Mouse (Mus musculus) frontal cortex, postnatal 36 days (tissue): Measurements from ENCODE around the gene Epb41l5.

ENCODE experiments used
- DNase-seq, 2 experiments: peaks; one replicate each; pipeline ENCODE4 v3.0.0; 2022; ENCODE audit warnings: low spot score in 2 of 2

The Epb41l5 gene

DNA sequence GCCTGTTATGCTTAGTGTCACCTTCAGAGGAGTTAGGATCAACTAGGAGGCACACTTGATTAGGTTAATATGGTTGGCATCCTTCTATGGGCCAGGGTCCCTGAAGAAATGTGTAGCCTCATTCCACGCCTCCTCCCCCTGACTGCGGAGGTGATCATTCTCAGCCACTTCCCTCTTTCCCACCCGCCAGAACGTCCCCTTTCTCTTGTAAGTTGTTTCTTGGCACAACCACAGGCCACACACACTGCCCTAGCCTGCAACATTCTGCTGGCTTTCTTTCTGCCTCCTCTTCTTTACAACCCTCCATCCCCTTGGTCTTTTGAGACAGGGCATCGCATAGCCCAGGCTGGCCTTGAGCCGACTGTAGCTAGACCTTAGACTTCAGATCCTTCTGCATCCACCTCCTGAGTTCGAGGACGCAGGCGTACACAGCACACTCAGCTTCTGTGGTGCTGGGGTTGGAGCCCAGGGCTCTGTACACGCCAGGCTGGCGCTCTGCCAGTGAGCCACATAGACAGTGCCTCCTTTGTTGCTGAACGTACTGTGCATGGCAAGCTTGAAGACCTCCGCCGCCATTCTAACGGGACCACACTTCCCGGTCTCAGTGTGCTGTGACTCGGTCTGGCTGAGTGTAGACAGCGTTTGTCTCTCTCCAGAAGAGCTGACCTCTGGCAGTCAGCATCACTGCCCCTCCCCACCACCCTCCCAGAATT is 115.6 kb downstream of the Epb41l5 start:
- DNase-seq, result peak in 1 of 2 experiments; percentile 10

DNA sequence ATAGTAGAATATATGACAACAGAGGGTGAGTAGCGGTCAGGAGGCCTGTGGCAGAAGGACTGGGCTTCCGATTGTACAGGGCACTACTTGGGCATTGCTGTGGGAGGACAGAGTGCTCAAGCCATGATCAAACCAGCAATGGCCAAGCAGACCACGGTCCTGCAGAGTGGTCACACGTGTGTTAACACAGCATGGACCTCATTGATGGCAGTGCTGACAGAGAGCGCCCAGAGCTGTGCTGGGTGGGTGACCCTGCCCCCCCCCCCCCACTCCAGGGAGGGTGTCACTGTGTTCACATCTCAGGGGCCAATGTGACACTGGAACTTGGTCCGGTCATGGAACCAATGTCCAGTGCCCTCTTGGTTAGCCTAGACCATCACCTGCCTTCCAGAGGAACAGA is 116.6 kb downstream of the Epb41l5 start:
- no peak for DNase-seq

DNA sequence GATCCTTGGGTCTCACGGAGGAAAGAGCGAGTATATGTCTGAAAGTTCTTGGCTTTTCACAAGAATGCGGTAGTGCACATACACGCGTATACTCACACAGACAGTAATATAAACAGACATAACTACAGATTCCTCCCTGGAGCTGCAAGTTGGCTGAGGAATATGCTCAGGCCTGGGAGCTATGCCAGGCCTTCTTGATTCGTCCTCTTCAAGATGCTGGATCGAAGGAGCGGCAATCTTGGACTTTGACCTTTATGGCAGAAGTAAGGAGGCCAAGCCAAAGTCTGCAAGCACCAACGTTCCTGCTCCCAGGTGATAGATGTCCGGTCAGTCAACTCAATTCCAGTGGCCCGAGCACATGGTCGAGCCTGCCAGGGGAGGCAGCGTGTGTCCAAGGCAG is 117.9 kb downstream of the Epb41l5 start:
- DNase-seq, result no peak

DNA sequence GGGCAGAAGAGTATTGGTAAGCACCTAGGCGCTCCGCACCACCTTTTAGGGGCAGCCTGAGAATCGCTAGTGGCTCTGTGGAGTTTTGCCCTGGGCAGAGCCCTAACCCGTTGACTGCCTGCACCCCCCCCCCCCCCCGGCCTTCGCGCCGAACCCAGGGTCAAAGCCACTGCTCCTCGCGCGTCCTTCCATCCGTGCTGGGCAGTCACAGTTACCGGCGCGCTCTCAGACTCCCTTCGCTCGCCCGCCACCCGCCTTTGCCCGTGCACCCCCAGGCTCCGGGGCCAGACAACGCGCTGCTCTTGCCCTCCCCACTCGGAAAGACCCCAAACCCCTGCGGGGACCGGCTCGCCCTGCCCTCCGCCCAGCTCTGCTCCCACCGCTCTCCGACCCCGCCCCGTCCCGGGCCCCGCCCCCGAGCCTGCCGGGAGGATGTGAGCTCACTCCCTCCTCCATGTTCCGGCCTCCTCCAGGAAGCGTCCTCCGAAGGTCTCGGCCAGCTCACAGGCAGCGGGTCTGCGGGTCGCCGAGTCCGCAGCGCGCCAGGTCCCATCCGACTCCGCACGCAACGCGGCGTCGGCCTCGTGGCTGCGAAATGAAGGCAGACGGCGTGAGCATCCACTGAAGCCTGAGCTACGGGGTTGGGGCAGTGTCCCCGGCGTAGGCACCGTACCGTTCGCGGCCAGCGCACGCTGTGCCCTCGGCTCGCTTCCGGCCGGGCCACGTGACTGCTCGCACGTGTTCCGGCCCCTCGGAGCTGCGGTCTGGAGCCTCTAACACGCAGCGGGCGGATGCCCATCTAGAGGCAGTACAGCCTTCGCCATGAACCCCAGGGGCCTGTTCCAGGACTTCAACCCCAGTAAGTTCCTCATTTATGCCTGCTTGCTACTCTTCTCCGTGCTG is 122.9 kb downstream of the Epb41l5 start, which contains the start of gene Tmem185b:
Gene Tmem185b, plus strand, starts transcription at position 472 of the 903 bp plus-strand sequence.
- DNase-seq, result peak; percentile 88 to 91

DNA sequence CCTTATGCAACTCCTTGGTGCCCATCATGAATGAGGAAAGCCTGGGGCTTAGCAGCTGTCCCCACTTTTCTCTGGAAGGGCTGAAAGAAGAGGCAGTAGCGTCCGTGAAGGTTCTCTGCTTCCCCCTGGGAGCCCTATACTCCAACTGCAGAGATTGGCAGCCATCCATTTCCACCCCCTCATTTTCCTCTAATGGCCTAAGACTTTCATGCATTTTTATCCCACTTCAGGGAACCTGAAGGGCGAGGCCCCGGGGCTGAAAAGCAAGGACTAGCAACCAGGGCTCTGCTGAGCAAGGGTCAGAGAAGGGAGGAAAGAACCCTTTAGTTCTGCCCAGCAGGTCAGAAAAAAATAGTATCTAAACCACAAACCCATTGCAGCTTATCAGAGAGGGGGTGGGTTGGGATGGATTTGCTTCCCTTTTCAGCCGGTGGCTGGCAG is 123.8 kb downstream of the Epb41l5 start:
- no peak for DNase-seq

DNA sequence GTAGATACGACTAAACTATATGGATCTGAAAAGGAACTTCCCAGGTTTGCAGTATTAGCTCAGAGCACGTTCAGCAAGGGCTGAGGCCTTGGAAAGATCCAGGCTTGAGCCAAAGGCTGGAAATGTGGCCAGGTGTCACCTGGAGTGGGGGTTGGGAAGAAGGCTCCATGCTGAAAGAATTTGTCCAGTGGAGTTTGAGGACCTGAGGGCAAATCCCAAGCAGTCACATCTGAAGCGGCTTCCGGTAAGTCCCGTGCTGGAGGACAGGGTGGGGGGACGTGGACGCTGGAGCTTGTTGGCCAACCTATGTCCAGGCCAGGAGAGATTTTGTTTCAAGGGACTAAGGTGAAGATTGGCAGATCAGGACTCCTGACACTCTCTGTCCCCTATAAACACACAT is 125.0 kb downstream of the Epb41l5 start:
- DNase-seq, result no peak

DNA sequence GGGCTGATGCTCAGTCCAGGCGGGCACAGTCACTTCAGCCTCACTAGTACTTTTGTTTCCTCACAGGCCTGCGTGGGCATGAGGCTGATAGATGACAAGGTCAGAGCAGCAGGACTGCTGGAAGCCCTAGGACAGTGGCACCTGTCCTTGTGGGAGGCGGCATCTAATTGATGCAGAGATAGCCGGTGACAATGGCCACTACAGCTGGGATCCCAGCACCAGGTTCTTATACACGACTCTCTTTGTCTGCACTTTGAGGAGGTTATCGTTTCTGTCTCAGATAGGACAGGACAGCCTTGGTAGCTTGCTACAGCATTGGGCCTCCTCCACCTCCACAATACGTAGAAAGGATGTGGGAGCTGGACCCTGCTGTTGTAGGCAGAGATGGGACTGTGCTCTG is 125.4 kb downstream of the Epb41l5 start:
- DNase-seq, result no peak

DNA sequence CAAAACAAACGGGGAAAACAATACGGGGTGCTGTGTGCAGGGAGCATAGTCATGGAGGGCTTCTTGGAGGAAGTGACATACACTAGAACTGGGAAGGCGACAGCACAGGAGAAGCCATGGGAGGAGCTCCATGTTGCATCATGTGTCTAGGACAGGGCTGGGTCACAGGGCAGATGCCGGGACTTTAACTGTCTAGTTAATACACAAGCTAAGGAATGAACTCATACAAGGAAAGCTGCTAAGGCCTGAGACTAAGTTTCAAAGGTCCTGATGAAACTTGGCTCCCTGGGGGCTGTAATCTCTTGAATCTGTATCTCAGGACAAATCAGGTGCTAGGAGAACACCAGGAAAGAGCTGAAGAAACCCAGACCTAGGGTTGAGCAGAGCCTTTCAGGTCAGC is 126.1 kb downstream of the Epb41l5 start:
- no peak for DNase-seq

DNA sequence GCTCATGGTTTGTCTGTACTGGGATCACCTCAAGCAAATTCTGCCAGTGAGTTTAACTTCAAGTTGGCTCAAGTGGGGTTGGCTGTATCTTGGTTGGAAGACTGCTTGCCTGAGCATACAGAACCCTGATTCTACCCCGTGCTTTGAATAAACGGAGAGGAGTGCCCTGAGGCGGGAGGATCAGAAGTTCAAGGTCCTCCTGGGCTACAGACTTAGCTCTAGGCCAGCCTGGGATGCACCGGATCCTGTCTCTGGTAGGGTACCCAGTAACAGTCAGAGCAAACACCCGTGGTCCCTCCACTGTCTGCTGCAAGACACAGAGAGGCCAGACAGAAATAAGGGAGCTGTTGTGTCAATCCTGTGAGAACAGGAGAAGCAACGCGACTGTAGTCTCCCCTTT is 127.1 kb downstream of the Epb41l5 start:
- no peak for DNase-seq

DNA sequence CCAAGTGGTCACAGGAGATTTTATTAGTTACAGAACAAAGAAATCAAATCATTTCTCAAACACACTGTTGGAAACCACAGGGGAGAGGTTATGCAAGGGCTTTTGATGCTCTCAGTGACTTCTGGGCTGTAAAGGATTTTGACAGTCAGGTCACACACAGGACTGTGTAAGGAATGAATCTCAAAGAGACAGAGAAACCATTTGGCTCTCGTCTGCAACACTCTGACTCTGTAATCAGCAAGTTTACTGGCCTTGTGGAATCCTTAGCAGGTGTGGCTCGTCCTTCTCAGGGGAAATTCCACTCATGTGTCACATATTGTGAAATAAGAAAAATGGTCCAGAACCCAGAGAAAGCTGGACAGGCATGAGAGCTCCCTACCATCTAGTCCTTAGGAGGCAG is 127.8 kb downstream of the Epb41l5 start:
- DNase-seq, result no peak

DNA sequence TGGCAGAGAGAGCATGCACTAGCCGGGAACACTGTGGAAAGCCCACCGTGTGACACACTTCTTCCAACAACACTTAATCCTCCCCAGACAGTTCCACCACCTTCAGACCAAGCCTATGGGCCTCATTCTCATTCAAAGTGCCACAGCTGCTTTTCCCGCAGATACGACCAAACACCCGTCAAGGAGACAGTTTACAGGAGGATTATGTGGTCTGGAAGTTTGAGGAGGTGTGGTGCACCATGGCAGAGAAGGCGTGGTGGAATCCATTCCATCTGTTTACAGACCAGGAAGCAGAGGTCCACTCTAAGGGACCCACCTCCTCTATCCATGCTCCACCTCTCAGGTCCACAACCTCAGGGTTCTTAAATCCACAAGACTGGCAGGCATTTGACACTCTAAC is 129.5 kb downstream of the Epb41l5 start:
- no peak for DNase-seq

DNA sequence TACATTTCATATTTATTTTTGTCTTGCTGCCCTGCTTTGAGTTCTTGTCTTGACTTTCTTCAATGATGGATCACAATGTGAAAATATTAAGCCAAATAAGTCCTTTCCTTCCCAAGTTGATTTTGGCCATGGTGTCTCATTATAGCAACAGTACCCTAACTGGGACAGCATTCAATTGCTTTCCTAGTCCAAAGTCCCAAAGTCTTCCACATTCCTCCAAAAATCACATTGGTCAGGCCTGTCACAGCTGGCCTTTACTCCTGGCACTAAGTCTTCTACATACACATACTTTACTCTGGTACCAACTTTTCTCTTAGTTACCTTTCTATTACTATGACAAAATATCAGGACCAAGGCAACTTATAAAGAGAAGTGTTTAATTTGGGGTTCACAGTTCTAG is 130.0 kb downstream of the Epb41l5 start:
- DNase-seq, result no peak

DNA sequence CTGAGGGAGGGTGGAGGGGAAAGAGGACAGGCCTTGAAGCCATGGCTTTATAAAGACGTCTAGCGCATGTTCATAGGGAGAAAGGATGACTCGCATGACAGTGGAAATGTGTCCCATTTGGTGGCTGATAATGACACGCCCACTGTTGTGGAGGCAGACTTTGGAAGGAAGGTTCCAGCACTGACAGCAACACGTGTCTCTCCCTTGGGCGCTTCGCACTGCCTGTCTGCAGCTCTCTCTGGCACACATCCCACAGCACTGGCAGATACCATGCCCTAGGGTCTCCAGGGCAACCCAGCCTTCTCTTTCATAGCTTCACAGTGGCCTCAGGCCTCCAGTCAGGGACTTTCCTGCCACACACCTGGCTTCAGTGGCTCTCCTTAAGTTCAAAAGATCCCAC is 130.7 kb downstream of the Epb41l5 start:
- DNase-seq, result no peak

DNA sequence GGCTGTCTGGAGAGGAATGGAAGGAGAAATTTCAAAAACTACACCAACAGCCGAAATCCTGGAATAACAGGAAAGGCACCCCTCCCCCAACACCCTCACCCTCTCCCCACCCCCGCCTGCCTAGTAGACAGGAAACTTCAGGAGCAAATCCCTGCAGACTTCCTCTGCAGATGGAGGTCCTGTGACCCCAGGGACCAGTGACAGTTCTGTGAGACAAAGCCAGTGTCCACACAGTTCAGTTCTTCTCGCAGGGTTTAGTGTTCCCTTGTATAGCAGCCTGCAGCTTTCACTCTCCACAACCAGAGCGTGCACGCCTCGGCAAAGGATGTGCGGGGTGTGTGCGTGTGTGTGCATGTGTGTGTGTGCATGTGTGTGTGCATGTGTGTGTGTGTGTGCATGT is 137.9 kb downstream of the Epb41l5 start:
- no peak for DNase-seq

DNA sequence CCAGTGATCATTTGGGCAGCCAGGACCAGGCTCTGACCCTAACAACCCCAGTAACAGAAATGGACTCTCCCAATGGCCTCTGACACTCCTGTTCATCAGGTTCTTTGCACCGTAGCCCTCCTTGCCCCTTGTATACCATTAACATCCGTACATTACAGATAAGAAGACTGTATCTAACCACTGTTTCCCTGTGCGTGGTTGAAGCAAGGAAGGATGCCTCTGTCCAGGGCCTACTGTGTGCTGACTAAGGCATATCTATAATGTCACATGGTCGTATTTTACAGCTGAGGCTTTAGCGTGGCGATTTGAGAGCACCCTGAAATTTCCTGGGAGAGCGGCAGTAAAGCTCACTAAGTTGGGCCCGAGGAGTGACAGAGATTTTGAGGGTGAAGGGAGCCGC is 138.4 kb downstream of the Epb41l5 start:
- DNase-seq, result no peak

DNA sequence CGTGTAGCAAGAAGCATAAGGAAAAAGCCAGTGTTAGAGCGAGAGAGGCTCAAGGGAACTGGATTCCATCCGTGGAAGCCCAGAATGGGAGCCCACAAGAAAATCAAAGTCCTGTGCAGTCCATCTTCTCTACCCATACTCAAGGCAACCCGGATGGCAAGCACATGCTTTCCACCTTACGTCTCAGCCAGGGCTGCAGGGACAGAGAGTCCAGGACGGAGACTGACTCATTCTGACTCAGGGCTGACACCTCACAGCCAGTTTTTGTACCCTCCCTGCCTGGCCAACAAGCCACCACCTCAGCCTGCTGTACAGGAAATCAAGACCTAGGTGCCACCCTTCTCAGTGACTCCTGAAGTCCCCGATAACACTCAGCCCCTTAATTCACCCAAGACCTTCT is 139.3 kb downstream of the Epb41l5 start:
- DNase-seq, result no peak

DNA sequence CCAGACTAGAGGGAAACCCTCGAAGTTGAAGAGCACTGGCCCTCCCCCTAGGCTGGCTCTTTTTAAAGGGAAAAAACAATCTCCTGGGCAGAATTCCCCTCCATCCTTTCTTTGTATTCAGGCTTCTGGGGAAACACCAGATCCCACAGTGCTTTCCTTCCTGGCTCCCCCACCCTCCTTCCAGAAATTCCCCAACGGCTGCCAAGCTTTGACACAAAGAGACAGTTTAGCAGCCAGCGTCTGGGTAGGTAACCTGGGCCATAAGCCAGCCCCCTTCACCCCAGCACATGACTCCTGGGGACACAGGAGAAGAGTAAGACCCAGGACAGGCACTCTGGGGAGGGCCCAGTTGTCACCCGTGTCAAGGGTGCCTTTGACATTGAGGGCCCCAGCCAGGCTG is 140.3 kb downstream of the Epb41l5 start:
- no peak for DNase-seq

DNA sequence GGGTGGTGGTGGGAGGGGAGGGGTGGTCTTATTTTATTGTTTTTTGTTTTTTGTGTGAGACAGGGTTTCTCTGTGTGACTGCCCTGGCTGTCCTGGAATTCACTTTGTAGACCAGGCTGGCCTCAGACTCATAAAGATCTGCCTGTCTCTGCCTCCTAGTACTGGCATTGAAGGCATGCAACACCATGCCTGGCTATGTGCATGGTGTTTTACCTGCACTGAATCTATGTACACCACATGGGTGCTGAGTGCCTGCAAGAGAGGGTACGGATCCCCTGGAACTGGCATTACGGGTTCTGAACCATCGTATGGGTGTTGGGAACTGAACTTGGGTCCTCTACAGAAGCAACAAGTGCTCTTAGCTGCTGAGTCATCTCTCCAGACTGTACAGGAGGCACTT is 142.8 kb downstream of the Epb41l5 start:
- DNase-seq, result no peak

DNA sequence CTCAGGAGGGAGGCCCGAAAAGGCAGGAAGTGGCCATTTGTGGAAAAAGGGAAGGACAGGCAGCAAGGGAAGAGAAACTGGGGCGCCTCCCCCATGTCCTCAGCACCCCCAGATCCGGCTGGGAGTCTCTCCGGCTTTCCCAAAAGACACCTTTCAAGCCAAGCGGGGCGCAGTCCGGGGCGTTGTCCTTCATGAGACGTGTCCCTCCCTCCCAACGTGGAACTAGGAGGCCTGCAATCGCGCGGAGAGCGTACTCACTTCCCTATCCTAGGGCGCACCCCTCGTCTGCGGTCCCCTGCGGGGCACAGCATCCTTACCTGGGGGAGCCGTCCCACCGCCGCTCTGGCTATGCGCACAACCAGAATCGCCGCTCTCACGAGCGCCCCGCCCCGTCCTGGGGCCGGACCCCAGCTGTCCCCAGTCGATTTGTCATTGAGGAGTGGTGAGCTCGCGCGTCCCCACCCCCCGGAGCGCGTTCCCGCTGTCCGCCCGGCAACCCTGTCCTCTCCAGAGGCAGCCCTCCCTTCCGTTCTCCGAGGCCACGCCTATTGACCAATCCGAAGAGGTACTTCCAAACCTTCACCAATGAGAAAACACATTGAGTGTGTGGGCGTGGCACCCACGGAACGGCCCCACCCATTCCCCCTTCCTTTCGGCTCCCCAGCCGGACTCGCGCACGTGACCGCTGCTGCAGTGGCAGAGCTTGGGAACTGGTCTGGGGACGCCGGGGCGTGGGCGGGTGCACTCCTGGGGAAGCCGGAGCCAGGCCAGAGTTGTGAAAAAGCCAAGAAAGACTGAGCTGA is 144.3 kb downstream of the Epb41l5 start, which contains the start of gene Ralb:
Gene Ralb, minus strand, starts transcription at position 535 of the 803 bp plus-strand sequence.
- DNase-seq, result peak; percentile 96 to 97

DNA sequence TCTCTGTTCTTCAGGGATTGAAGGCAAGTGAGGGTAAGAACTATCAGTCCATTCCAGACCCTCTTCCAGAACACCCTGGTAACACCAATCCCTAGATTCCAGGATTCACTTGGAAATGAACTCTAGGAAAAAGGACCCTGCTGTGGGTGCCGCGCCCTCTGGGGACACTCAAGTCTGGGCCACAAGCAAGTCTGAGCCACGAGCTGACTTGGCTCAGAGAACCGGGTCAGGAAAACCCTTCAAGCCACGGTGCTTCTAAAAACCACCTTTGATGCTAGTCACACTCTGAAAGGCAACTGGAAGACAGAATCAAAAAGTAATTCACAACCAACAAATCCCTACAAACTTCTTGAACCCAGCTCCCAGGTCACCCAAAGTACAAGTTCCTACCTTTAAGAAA is 145.0 kb downstream of the Epb41l5 start:
- DNase-seq, result no peak

DNA sequence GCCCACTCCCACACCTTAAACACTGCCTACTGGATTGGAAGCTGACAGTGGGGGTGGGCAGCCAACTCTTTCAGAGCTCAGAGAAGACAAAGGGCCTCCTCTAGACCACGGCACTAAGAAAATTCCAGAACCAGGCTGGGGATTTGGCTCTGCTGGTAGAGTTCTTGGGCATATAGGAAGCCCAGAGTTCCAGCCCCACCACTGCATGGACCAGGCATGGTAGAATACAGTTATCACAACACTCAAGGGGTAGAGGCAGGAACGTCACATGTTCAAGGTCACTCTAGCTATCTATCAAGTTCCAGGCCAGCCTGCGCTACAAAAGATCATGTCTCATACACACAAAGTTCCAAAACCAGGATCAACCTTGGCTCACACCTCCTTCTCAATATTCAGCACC is 145.6 kb downstream of the Epb41l5 start:
- DNase-seq, result no peak

DNA sequence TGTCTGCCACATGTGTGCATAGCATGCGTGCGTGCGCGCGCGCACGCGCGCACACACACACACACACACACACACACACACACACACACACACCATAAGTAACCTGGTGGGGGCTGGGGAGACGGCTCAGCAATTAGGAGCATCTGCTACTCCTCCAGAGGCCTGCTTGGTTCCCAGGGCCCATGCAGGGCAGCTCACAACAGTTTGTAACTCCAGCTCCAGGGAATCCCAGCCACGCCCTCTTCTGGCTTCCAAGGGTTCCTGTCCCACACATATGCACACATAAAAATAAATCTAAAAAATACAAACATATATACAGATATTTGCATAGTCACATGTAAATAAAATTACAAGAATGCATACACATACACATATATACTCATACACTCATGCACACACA is 146.1 kb downstream of the Epb41l5 start:
- no peak for DNase-seq
